Mouse (Mus musculus) liver, postnatal 0 days (tissue): ENCODE results near the gene Ybx2. TPM values are rescaled to one million over a fixed set of nuclear protein-coding genes. Genes with fewer than 3 reads are reported as not detected.

Source experiments
- ATAC-seq: fragments of 200-750 bp; cut with Nextera tagmentation; 2 replicates; pipeline ENCODE4 v1.8.0; 2017; ENCODE audit warnings: mild to moderate bottlenecking, moderate library complexity
- DNase-seq: peaks from one replicate; pipeline ENCODE4 v3.0.0-alpha.2; 2016
- H3K27ac ChIP-seq: fragments of 300-500 bp; sonication (generic); 2 replicates; pipeline ENCODE4 v1.5.1; 2014; ENCODE audit warnings: antibody characterized with exemption, moderate library complexity, mild to moderate bottlenecking, low read depth
- H3K27me3 ChIP-seq: fragments of 300-500 bp; sonication (generic); 2 replicates; pipeline ENCODE4 v1.6.1; 2014; ENCODE audit warnings: low read length, control low read depth, mixed read lengths; ENCODE audit not compliant: insufficient read depth
- H3K36me3 ChIP-seq: fragments of 300-500 bp; sonication (generic); replicated peaks from 2 replicates; pipeline ENCODE4 v1.6.1; 2014; ENCODE audit warnings: mild to moderate bottlenecking, control low read depth, low read length, moderate library complexity, mixed read lengths; ENCODE audit not compliant: insufficient read depth
- H3K4me1 ChIP-seq: fragments of 300-500 bp; sonication (generic); 2 replicates; pipeline ENCODE4 v1.6.1; 2014; ENCODE audit warnings: antibody characterized with exemption, mild to moderate bottlenecking, control low read depth; ENCODE audit not compliant: insufficient read depth
- H3K4me2 ChIP-seq: fragments of 300-500 bp; sonication (generic); 2 replicates; pipeline ENCODE4 v1.6.1; 2014; ENCODE audit warnings: low read depth, mild to moderate bottlenecking, low read length, moderate library complexity, mixed read lengths
- H3K4me3 ChIP-seq: fragments of 300-500 bp; sonication (generic); 2 replicates; pipeline ENCODE4 v1.5.1; 2014; ENCODE audit warnings: low read depth, low read length
- H3K9ac ChIP-seq: fragments of 300-500 bp; sonication (generic); replicated peaks from 2 replicates; pipeline ENCODE4 v1.6.1; 2014; ENCODE audit warnings: mild to moderate bottlenecking, moderate library complexity
- H3K9me3 ChIP-seq: fragments of 300-500 bp; sonication (generic); 2 replicates; pipeline ENCODE4 v1.6.1; 2016; ENCODE audit warnings: mild to moderate bottlenecking, control low read depth, low read length, mixed read lengths
- CTCF ChIP-seq: sonication (generic); IDR thresholded peaks from 2 replicates; pipeline ENCODE4 v1.5.1; 2016; ENCODE audit warnings: antibody characterized with exemption, low read depth
- EP300 ChIP-seq: IDR thresholded peaks from 2 replicates; pipeline ENCODE4 v1.6.1; 2016; ENCODE audit warnings: antibody characterized with exemption, low read depth, mild to moderate bottlenecking
- WGBS: fragments of 180-500 bp; shearing (Covaris S2); extraction: QIAGEN DNeasy Blood & Tissue Kit; methylation state at CpG from one replicate; pipeline ENCODE4 v1.1.7; 2014; ENCODE audit not compliant: insufficient replicate concordance; 5-methylcytosine and 5-hydroxymethylcytosine counted together
- polyA plus RNA-seq: library from polyadenylated mRNA; unstranded; fragments of >200 nt; fragmentation: Nextera tagmentation; extraction: Ambion mirVana; gene quantifications from 2 replicates; pipeline ENCODE4 v1.2.1, GENCODE M21; 2015

Gene Ybx2
- polyA plus RNA-seq, 1 experiment from 2014 or later: not detected

DNA sequence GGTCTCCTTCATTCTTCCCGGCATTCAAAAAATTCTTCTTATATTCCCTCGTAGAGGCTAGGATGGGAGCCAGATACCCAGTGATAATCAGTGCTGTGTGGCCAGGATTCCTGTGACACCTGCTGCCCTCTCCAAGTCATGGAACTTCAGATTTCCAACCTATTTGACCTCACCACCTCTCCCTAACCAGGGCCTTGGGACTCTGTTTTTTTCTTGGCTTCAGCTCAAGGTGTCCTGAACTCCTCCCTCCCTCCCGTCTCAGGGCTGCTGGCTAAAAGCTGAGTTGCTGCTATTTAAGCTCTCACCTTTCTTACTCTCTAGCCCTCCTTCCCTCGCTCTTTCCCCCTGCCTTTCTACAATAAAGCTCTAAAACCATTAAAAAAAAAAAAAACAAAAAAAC is 35.7 kb upstream of the Ybx2 start:
- peaks cover 8% of the 10 kb centered on the region for H3K36me3 ChIP-seq
- H3K4me3 ChIP-seq: peak overlapping the region; percentile 93
- peaks cover 30% of the 10 kb centered on the region for H3K4me1 ChIP-seq
- H3K4me2 ChIP-seq: peak overlapping the region; percentile 99
- H3K9me3 ChIP-seq: no peaks in the 10 kb centered on the region
- H3K27ac ChIP-seq: no peak overlapping the region
- WGBS: 48% methylated on average over 4 of the region's 4 CpGs
- no peak for DNase-seq
- peak overlapping the region; percentile 87 for H3K9ac ChIP-seq
- no peak for ATAC-seq
- H3K27me3 ChIP-seq: 0 out of 2 replicates have a peak, but pooled peaks cover 7% of the 10 kb centered on the region
- no peak for TF ChIP-seq EP300
- no peak for TF ChIP-seq CTCF

DNA sequence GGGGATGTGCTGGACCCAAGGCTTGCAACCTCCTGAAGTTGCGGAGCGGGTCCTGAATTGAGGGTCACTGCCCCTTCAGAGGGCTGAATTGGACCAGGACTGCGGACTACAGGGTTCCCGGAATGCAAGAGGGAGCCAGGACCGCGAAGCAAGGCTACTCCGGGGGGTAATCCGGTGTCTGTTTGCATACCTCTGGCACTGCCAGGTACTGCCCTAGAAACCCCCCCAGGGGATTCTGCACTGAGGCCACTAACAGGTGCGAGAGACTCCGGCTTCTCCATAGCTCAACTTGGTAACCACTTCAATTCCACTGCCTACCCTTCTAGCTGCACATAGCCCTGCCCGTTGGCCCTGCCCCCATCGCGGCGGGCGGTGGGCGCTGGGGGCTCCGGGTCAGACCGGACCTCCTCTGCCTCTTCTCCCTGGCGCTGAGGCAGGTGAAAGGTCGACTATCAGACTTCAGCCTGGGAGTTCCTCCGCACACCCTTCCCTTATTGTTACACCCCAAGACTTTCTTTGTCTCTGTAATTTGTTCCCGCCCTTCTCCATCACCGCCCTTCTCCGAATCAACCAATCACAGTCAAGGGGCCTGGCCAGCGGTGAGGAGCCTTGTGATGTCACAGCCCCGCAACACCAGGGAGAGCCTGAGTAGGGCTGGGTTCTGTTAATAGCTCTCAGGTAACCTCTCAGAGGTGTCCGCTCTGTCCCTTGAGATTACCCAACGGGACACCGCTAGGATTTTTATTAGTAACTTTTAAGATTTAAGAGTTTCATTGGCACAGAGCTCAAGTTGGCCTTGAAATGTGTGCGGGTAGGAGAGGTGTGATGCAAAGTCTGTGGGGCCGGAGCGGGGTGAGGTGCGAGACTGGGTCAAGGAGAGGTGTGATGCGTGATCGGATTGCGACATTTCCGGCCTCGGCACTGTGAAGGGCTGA is 34.9 kb upstream of the Ybx2 start, which contains the start of the genes 2810408A11Rik and Neurl4:
TSS of gene 2810408A11Rik (minus strand) at position 517 of the 935 bp plus-strand sequence.
TSS of gene Neurl4 (plus strand) at position 602 of the 935 bp plus-strand sequence.
- H3K9ac ChIP-seq: peak within 1 kb of the TSS; percentile 87

DNA sequence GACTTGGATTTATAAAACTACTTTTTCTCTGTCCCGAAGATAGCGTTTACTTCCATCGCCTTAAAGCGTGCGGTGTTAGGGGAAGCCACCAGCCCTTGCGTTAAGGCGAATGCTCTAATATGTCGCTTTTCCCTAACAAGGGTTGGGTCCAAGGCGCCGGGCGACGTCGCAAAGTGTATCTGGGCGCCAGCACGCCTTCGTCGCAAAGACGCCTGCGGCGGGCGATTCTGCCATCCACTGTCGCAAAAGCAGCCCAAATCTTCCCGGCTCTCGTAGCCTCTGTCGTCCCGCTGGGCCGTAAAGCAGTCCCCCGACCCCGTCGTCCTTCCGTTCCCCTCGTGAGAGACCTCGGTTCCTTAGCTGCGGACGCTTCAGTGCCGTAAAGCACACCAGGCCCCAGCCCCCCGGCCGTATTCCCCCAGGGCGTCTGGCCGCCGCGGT is 34.2 kb upstream of the Ybx2 start:
- Histone ChIP-seq H3K9me3 (no peaks in the 10 kb centered on the region), H3K4me1 (peaks cover 21% of the 10 kb centered on the region), H3K4me2 (peak overlapping the region; percentile 99), H3K27ac (peak overlapping the region; percentile 99), H3K27me3 (0 out of 2 replicates have a peak, but pooled peaks cover 7% of the 10 kb centered on the region), H3K9ac (peak overlapping the region; percentile 87), H3K4me3 (peak overlapping the region; percentile 93), H3K36me3 (peaks cover 21% of the 10 kb centered on the region)
- peak; percentile 92 for DNase-seq
- WGBS: under 1% methylated on average over 42 of the region's 42 CpGs
- peak; percentile 84 for ATAC-seq
- TF ChIP-seq EP300: no peak
- no peak for TF ChIP-seq CTCF

More for the DNA sequence above, 34.9 kb upstream of the Ybx2 start, which contains the start of the genes 2810408A11Rik and Neurl4:
- TF ChIP-seq EP300 (peak; percentile 50; the same call in 1 of the 2 replicates), CTCF (no peak)
- peaks cover 24% of the 10 kb centered on the region for H3K4me1 ChIP-seq
- under 1% methylated on average over 38 of the region's 38 CpGs for WGBS
- H3K9me3 ChIP-seq: no peaks in the 10 kb centered on the region
- 0 out of 2 replicates have a peak, but pooled peaks cover 7% of the 10 kb centered on the region for H3K27me3 ChIP-seq
- peak within 1 kb of the TSS; percentile 93 for H3K4me3 ChIP-seq
- peaks cover 14% of the 10 kb centered on the region for H3K36me3 ChIP-seq
- DNase-seq (peak; percentile 89), ATAC-seq (peak; percentile 84)
- peak within 1 kb of the TSS; percentile 99 for H3K27ac ChIP-seq
- H3K4me2 ChIP-seq: peak within 1 kb of the TSS; percentile 99

DNA sequence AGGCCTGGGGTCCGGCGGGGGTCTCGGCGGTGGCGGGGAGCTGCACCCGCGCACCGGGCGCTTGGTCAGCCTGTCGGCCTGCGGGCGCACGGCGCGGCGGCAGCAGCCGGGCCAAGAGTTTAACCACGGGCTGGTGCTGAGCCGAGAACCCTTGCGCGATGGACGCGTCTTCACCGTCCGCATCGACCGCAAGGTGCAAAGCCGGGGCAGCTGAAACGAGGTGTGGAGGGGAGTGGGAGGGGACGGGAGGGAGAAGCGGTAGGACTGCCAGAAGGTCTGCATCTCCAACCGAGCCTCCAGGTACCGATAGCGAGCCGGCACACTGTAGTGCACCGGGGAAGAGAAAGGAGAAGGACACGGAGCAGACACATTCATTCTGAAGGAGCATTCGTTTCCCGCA is 33.6 kb upstream of the Ybx2 start:
- H3K4me2 ChIP-seq: peak overlapping the region; percentile 99
- no peaks in the 10 kb centered on the region for H3K9me3 ChIP-seq
- 0 out of 2 replicates have a peak, but pooled peaks cover 7% of the 10 kb centered on the region for H3K27me3 ChIP-seq
- H3K4me1 ChIP-seq: peaks cover 21% of the 10 kb centered on the region
- H3K4me3 ChIP-seq: peak overlapping the region; percentile 93
- peak; percentile 46 for DNase-seq
- peak; percentile 16 for ATAC-seq
- peak overlapping the region; percentile 99 for H3K27ac ChIP-seq
- TF ChIP-seq CTCF (no peak), EP300 (no peak)
- WGBS: 7% methylated on average over 33 of the region's 39 CpGs
- peak overlapping the region; percentile 87 for H3K9ac ChIP-seq
- peaks cover 27% of the 10 kb centered on the region for H3K36me3 ChIP-seq

DNA sequence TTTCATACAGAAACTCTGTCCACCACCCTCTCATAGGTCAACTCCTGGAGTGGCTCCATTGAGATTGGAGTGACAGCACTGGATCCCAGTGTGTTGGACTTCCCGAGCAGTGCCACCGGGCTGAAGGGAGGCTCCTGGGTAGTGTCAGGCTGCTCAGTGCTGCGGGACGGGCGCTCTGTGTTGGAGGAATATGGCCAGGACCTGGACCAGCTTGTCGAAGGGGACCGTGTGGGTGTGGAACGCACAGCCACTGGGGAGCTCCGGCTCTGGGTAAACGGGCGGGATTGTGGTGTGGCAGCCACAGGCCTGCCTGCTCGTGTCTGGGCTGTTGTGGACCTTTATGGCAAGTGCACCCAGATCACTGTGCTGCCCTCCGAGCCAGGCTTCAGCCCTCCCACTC is 32.6 kb upstream of the Ybx2 start:
- Histone ChIP-seq H3K4me2 (peak overlapping the region; percentile 99), H3K9ac (0 out of 2 replicates have a peak overlapping the region, but pooled peaks have one; percentile 16), H3K27ac (no peak overlapping the region), H3K36me3 (peaks cover 37% of the 10 kb centered on the region), H3K27me3 (0 out of 2 replicates have a peak, but pooled peaks cover 7% of the 10 kb centered on the region), H3K4me1 (peaks cover 21% of the 10 kb centered on the region), H3K4me3 (peak overlapping the region; percentile 93), H3K9me3 (no peaks in the 10 kb centered on the region)
- TF ChIP-seq CTCF (no peak), EP300 (no peak)
- WGBS: 84% methylated on average over 13 of the region's 13 CpGs
- ATAC-seq (no peak), DNase-seq (peak; percentile 22)

DNA sequence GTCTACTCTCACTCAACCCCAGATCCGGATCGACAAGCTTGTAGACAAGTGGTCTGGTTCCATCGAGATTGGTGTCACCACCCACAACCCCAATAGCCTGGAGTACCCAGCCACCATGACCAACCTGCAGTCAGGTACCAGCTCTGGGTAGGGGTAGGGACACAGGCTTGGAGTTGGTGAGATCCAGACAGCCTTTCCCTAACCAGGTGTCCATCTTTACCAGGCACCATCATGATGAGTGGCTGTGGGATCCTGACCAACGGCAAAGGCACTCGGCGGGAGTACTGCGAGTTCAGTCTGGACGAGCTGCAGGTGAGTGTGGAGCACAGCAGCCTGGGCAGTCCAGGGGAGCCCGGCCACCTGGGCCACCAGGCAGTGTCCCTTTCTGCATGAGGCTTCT is 31.3 kb upstream of the Ybx2 start:
- ATAC-seq (no peak), DNase-seq (peak; percentile 11)
- H3K27me3 ChIP-seq: 0 out of 2 replicates have a peak, but pooled peaks cover 5% of the 10 kb centered on the region
- no peak for TF ChIP-seq EP300
- no peak for TF ChIP-seq CTCF
- H3K9ac ChIP-seq: no peak overlapping the region
- H3K9me3 ChIP-seq: no peaks in the 10 kb centered on the region
- H3K27ac ChIP-seq: no peak overlapping the region
- 89% methylated on average over 9 of the region's 9 CpGs for WGBS
- H3K4me2 ChIP-seq: no peak overlapping the region
- H3K4me1 ChIP-seq: peaks cover 21% of the 10 kb centered on the region
- no peak overlapping the region for H3K4me3 ChIP-seq
- H3K36me3 ChIP-seq: peaks cover 50% of the 10 kb centered on the region
